Comparison of ENCODE assay signal across 21 mouse cellular contexts in genomic region chr9:104109151-104109550, GRCm38 (mm10). TPM values are rescaled to one million over a fixed set of nuclear protein-coding genes. Genes with fewer than 3 reads are reported as not detected.
"Had no signal": no experiment of that assay in that cellular context is flagged by ENCODE, and none has a peak within 500 bp of the region (broad histone marks: within the 10 kb centered on the region; RNA-seq: fewer than 3 reads in every experiment).

No protein-coding gene starts in this region.

- H3K4me3 ChIP-seq: layer of hippocampus, adult 2 months; limb, embryonic 12.5 days; liver, embryonic 13.5 days; midbrain, embryonic 10.5 days; midbrain, embryonic 15.5 days; neural tube, embryonic 12.5 days; neural tube, embryonic 15.5 days had no signal

- H3K4me2 ChIP-seq: limb, embryonic 12.5 days; liver, embryonic 13.5 days; midbrain, embryonic 15.5 days; neural tube, embryonic 12.5 days; neural tube, embryonic 15.5 days had no signal

- H3K9ac ChIP-seq: limb, embryonic 12.5 days; liver, embryonic 13.5 days; midbrain, embryonic 15.5 days; neural tube, embryonic 12.5 days; neural tube, embryonic 15.5 days had no signal

- H3K27me3 ChIP-seq: limb, embryonic 12.5 days; liver, embryonic 13.5 days; midbrain, embryonic 15.5 days; neural tube, embryonic 12.5 days; neural tube, embryonic 15.5 days had no signal

- H3K36me3 ChIP-seq: limb, embryonic 12.5 days; midbrain, embryonic 10.5 days; midbrain, embryonic 15.5 days; neural tube, embryonic 12.5 days had no signal

- H3K9me3 ChIP-seq: liver, embryonic 13.5 days; neural tube, embryonic 12.5 days; neural tube, embryonic 15.5 days had no signal

- ATAC-seq: midbrain, embryonic 15.5 days had no signal

- H3K27ac ChIP-seq: layer of hippocampus, adult 2 months; limb, embryonic 12.5 days; liver, embryonic 13.5 days; midbrain, embryonic 10.5 days; midbrain, embryonic 15.5 days; neural tube, embryonic 12.5 days; neural tube, embryonic 15.5 days; stomach, postnatal 0 days had no signal

- DNase-seq: kidney, adult 9 months; kidney, postnatal 25 days; layer of hippocampus, adult 9-11 months; liver, embryonic 13.5 days; lung, adult 2 months; lung, postnatal 14 days; lung, postnatal 4 days; right cerebral cortex, adult 18-20 months; right cerebral cortex, postnatal 14 days; right cerebral cortex, postnatal 4 days; thymus, adult 2 months; thymus, postnatal 14 days; thymus, postnatal 4 days had no signal

- H3K4me1 ChIP-seq: limb, embryonic 12.5 days; liver, embryonic 13.5 days; midbrain, embryonic 10.5 days; midbrain, embryonic 15.5 days; neural tube, embryonic 12.5 days; neural tube, embryonic 15.5 days had no signal

RNA-seq across cellular contexts. Expression of gene Ackr4, which starts 17.6 kb away (rescaled TPM):
- total RNA-seq: megakaryocyte progenitor cell, adult 5-6 weeks had no signal
